Mouse (Mus musculus) natural killer cell, adult 2 months (primary cell): ENCODE data around the gene Fam189a1.

Experiments used
- DNase-seq, 2 experiments: peaks; one replicate each; pipeline ENCODE4 v3.0.0; 2022; ENCODE audit warnings: low spot score in 2 of 2

The Fam189a1 gene

DNA sequence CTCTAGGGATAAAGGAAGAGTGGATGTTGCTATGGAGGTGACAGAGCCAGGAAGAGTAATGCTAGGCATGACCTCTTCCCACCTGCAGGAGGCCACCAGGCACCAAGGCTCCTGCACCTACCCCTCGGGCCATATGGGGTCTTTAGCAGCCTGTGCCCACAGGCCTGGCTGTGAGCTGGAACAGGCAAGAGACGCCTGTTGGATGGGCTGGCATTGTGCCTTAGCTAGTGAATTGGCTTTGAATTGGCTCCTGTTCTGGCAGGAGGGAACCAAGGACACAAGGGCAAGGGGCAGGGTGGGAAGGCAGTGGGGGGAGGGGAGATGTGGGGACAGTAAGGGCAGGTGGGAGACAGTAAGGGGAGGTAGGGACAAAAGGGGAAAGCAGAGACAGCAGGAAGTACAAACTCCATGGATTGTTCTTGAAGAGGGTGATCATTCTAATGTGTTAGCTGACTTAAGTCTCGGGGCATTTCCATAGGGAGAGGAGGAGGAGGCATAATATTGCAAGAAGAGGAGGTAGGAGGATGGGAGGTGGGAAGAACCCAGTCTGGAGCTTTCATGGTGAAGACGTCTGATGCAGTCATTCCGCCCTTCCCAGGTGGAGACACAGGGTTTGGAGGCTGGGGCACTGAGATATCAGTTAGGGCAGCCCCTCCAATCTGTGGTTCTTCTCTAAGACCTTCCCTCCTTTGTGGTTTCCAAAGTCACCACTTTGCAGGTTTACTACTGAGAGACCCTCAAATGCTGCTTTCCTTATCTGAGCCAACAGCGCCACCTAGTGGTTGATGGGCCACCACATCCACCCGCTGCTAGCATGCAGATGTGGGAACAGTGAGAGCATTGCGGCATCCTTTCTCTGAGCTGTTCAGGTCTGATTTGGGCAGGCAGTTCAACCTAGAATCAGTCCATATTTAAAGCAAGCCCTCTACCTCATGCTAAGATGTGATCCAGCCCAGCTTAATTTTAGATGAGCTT, 414.8 kb downstream of the Fam189a1 start:
- peak in 1 of 2 experiments; percentile 15 for DNase-seq

DNA sequence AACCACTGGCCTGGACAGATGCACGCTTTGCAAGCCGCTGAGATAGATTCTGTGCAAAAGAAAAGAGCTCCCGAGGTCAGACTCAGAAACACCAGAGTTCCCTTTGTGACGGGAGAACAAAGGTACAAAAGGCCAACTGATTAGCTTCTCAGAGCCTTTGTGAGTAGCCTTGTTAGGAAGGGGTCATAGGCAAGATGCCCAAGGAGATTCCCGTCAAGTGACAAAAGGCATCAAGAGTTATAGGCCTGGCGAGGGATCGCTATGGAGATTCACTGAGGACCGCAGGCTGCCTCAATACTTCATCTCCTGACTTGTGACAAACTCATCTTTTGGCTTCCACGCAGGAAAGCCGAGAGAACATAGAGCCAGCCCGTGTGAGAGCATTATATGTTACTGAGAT, 417.2 kb downstream of the Fam189a1 start:
- no peak for DNase-seq

DNA sequence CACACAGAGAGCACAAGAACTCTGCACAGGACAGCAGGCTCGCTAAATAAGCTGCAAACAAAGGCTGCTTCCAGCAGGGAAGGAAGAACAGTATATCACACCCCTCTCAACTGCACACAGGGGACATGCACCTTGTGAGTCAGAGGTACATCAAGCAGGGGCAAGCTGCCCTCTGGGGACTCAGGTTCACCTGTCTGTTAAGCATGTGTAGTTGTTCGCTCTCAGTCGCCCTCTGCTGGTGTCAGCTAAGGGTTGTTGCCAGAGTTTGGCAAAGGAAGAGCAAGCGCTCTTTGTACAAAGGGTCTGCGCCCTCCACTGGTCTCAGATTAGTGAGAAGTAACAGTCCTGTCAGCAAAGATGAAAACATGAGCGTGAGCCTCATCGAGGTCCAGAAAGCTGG, 426.6 kb downstream of the Fam189a1 start:
- no peak for DNase-seq

DNA sequence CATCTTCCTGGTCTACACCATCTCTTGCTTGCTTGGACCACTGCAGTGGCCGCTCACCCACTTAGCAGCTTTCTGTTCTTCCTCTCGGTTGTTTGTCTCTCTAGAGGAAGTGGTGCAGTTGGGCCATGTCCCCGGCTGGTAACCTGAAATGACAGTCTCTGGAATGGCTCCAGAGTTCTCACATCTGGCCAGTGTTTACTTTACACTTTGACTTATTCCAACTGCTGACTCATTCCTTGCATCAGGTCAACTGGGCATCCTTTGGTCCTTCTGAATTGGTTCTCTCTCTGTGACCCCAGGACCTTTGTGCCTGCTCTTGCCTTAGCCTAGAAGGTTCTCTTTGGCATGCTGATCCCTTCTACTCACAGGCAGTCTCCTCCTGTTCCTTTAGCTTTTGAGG, 427.6 kb downstream of the Fam189a1 start:
- no peak for DNase-seq

DNA sequence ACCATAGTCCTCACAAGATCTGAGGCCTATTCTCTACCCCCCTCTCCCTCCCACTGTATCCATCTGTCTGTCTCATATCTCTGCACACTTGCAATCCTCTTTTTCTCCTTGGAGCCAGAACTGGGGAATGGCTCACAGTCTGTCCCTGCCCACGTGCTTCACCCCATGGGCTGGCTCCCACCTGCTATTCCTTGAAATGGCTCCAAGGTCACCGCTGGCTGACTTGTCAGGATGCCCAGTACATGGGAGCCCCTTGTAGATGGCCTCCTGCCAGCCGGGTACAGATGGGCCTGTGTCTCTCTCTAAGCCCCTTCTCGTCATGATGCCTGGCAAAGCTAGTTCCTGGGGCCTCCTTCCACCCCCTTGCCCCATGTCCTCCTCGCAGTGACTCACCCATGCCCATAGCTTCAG, 428.2 kb downstream of the Fam189a1 start:
- no peak for DNase-seq

DNA sequence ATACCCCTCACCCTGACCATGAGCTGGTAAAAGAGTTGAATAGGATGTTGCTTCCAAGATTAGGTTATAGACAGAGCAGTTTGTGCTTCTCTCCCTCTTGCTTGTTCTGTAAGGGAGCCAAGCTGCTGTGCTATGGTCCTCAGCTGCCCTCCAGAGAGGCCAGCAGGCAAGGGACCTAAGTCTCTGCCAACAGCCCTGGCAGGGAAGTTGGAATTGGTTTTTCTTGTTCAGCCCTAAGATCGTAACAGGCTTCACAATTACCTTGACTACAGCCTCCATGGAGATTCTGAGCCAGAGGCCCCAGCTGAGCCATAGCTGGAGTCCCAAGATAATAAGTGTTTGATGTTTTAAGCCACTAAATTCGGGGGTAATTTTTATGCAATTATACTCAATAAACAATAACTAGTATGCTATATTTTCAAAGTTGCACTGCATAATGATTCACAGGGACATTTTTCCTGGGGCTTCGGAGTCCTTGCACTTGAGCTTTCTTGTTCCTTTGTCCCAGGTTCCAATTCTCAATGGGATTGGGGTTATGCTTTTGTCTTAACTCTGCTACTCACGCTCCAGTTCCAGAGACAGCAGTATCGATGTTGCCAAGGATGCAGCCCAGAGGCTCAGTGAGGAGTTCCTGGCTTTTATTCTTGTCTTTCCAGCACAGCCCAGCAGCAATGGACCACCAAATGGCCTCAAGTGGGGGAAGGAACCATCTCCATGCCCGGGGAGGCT, 430.2 kb downstream of the Fam189a1 start:
- DNase-seq = no peak

DNA sequence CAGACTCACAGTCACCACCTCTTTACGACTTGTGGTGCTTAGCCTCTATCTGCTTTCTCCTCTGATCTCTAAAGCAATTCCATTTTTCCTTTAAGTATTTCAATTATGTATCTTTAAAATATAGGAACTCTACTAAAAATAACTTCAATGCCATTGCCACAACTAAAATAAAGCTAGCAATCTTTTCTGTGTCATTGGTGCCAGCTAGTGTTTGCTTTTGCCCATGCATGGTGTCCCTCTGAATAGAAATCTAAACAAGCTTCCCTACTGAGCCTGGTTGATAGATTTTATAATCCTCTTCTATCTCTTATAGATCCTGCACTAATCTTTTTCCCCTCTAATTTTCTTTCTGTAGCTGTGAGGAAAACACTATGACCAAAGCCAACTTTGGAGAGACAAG, 432.0 kb downstream of the Fam189a1 start:
- DNase-seq = no peak

DNA sequence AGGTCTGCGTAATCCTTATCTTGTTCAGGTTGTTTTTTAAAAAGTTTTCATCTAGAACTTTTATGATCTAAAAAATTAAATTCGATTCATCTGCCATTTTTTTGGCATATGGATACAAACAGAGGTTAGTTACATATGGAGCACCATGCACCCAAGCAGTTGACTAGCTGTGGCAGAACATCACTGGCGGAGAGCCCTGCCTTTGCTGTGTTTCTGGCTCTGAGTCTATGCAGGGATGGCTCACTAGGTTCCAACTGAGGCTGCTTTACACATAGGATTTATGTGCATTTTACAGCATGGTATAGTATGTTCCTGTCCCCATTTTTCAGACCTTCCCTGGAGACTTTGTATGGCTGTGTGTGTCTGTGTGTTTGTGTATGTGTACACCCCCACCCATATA, 433.1 kb downstream of the Fam189a1 start:
- no peak for DNase-seq

DNA sequence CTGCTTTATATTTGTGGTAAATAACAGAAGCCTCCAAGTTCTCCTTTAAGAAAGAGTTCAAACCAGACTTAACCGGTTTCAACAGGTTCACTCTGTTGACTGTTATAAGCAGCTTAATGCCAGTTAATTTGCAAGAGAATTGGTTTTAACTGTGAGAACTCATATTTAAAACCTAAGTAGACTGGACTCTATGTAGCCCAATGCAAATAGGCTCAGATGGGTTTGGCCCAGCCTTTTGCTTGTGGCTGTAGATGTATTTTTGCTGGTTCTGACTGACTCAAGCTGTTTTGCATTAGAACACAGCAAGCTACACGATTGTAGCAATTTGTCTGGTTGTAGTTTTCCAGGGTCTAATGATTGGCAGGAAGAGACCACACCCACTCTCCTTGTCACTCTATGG, 440.1 kb downstream of the Fam189a1 start:
- DNase-seq = no peak

DNA sequence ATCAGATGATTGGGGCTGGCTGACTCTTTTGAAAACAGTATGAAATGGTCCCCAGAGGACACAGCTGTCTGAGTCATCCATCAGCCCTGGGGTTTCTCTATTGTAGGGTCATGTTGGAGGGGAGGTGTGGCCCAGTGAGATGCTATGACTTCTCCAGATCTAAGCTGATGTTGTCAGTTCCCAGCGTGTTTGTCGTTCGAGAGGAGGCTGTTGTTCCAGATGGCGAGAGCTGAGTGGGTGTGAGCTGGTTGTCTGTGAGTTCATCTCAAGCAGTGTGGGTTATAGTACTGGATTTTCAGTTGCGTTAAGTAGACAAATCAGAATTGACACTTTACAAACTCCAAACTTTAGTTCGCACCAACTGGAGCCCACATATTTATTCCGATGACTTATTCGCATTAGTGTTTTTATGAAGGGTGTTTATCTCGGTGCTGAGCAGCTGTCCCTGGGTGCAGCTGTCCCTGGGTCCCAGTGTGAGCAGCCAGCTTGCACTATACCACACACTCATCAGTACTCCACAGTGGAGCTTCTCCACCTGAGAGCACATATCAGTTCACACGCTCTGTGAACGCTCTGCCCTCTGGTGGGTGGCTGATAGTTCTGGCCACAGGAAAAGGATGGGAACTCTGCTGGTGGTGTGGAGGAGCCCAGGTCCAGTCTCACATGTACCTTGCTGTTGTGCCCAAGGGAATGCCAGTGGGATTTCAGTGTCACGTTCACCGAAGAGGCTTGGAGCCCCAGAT, 446.7 kb downstream of the Fam189a1 start:
- no peak for DNase-seq

DNA sequence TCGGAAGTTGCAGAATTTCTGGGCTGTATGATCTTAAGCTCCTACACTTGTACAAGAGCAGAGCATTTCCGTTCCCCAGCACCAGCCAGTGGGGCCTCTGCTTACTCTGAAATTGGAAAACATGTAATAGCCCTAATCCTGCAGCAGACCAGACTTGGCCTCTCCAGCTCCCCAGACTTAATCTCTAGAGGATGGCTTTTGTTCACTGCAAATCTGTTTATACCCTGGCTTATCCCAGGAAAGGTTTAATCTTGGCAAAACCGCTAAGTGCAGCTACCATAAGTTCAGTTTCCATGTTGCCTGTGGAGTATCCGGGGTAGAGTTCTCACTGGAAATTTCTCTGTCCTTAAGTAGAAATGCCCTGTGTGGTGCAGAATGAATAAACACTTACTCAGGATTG, 448.2 kb downstream of the Fam189a1 start:
- DNase-seq = no peak
